Mouse (Mus musculus): ENCODE measurements at regions not wholly inside any gene's neighbourhood (a gene's known extent, or its start where the extent isn't known, plus 50 kb on each side); places are given as distances from the start of the nearest gene placed in this dataset.

GRCm38 (mm10) chr12:112404338-112404737 lies 84.9 kb upstream of the A530016L24Rik start:
- no peaks in the 10 kb centered on the region for H3K4me1 ChIP-seq (ENCODE audit: control insufficient read depth, insufficient read depth, low read length)
- no peak for DNase-seq (ENCODE audit: low spot score, missing footprints)
- no peak for ATAC-seq (ENCODE audit: low FRiP score)
- H3K9me3 ChIP-seq (ENCODE audit: control insufficient read depth, low read length), result no peaks in the 10 kb centered on the region
- 0 out of 2 replicates have a peak, but pooled peaks cover 3% of the 10 kb centered on the region for H3K27me3 ChIP-seq (ENCODE audit: control insufficient read depth, insufficient read depth, low read length)
- WGBS, result 85% methylated on average over 12 of the region's 12 CpGs
- H3K9ac ChIP-seq (ENCODE audit: low read length), result no peak overlapping the region
- H3K27ac ChIP-seq (ENCODE audit: low read depth, low read length), result no peak overlapping the region
- no peak overlapping the region for H3K4me2 ChIP-seq
- no peak overlapping the region for H3K4me3 ChIP-seq (ENCODE audit: low read depth, low read length)
- no peaks in the 10 kb centered on the region for H3K36me3 ChIP-seq (ENCODE audit: control insufficient read depth, insufficient read depth, low read length)

GRCm38 (mm10) chr12:112405781-112406213 lies 83.5 kb upstream of the A530016L24Rik start:
- Histone ChIP-seq H3K36me3 (ENCODE audit: control insufficient read depth, insufficient read depth, low read length) (no peaks in the 10 kb centered on the region), H3K27ac (ENCODE audit: low read depth, low read length) (no peak overlapping the region), H3K27me3 (ENCODE audit: control insufficient read depth, insufficient read depth, low read length) (0 out of 2 replicates have a peak, but pooled peaks cover 3% of the 10 kb centered on the region), H3K4me3 (ENCODE audit: low read depth, low read length) (no peak overlapping the region), H3K9me3 (ENCODE audit: control insufficient read depth, low read length) (no peaks in the 10 kb centered on the region), H3K9ac (ENCODE audit: low read length) (no peak overlapping the region), H3K4me2 (no peak overlapping the region), H3K4me1 (ENCODE audit: control insufficient read depth, insufficient read depth, low read length) (no peaks in the 10 kb centered on the region)
- ATAC-seq (ENCODE audit: low FRiP score), result no peak
- 89% methylated on average over 12 of the region's 12 CpGs for WGBS
- DNase-seq (ENCODE audit: low spot score, missing footprints), result no peak

DNA sequence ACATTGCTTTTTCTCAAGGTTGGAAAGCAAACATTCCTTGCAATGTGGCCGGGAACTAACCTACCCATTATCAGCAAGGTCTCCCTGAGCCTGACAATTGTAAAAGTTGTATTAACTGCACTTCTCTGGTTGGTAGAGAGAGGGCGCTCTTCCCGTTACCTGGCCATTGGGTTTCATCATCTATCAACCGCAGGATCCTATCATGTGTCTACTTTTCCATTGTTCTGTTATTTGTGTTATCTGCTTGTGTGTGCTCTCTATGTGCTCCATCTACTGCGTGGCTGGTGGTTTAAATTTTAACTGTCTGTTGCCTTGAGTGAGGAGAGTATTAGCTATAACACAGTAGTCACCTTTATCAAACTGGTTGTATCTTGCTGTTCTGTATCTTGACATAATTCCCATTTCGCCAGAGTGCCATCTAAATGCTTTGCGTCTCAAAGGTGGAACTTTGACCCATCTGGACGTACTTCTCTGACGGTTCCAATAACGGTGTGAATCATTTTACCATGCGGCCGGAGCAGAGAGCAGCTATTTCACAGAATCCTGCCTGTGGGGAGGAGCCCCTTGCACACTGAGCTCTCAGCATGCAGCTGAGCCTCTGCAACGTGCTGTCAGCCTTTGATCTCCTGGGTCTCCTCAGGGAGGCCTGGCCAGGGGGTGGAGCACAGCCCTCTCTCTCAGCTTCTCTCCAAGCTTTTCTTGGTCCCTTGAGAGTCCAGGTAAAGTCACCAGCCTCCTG lies 77.5 kb upstream of the A530016L24Rik start:
- WGBS, result 17% methylated on average over 13 of the region's 13 CpGs
- Histone ChIP-seq H3K9ac (ENCODE audit: low read length) (no peak overlapping the region), H3K9me3 (ENCODE audit: control insufficient read depth, low read length) (no peaks in the 10 kb centered on the region), H3K4me3 (ENCODE audit: low read depth, low read length) (no peak overlapping the region), H3K27ac (ENCODE audit: low read depth, low read length) (peak overlapping the region; percentile 14; the same call in 1 of the 2 replicates), H3K36me3 (ENCODE audit: control insufficient read depth, insufficient read depth, low read length) (no peaks in the 10 kb centered on the region), H3K4me1 (ENCODE audit: control insufficient read depth, insufficient read depth, low read length) (no peaks in the 10 kb centered on the region), H3K27me3 (ENCODE audit: control insufficient read depth, insufficient read depth, low read length) (no peaks in the 10 kb centered on the region), H3K4me2 (peak overlapping the region; percentile 6; the same call in 1 of the 2 replicates)
- DNase-seq (ENCODE audit: low spot score, missing footprints) (peak; percentile 85), ATAC-seq (ENCODE audit: low FRiP score) (0 out of 2 replicates have a peak, but pooled peaks have one; percentile 48)

GRCm38 (mm10) chr12:112412351-112412697 lies 76.9 kb upstream of the A530016L24Rik start:
- no peak for ATAC-seq (ENCODE audit: low FRiP score)
- Histone ChIP-seq H3K4me1 (ENCODE audit: control insufficient read depth, insufficient read depth, low read length) (no peaks in the 10 kb centered on the region), H3K9ac (ENCODE audit: low read length) (no peak overlapping the region), H3K4me3 (ENCODE audit: low read depth, low read length) (no peak overlapping the region), H3K9me3 (ENCODE audit: control insufficient read depth, low read length) (no peaks in the 10 kb centered on the region), H3K4me2 (no peak overlapping the region), H3K27me3 (ENCODE audit: control insufficient read depth, insufficient read depth, low read length) (no peaks in the 10 kb centered on the region), H3K27ac (ENCODE audit: low read depth, low read length) (no peak overlapping the region), H3K36me3 (ENCODE audit: control insufficient read depth, insufficient read depth, low read length) (no peaks in the 10 kb centered on the region)
- no peak for DNase-seq (ENCODE audit: low spot score, missing footprints)
- WGBS, result 43% methylated on average over 2 of the region's 2 CpGs

- no peak for ATAC-seq (ENCODE audit: low FRiP score)
- 83% methylated on average over 18 of the region's 18 CpGs for WGBS
Measured at GRCm38 (mm10) chr12:112415926-112416473, 73.2 kb upstream of the A530016L24Rik start.

DNA sequence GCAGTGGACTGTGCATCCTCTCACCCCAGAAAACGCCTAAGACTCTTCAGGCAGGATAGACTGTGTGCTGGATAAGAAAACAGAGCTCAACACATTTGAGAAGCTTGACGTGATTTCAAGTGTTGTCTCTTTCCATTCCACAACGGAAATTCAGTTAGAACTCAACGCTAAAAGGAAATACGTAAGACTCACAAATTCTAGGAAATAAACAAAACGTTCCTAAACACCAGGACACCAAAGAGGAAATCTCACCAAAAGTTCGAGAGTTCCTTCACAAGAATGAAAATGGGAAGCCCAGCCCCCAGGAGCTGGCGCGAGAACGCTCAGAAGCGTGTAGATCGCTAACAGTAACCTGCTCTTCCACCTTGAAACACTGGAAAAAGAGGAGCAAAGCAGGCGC lies 72.7 kb upstream of the A530016L24Rik start:
- Histone ChIP-seq H3K27ac (ENCODE audit: low read depth, low read length) (no peak overlapping the region), H3K9me3 (ENCODE audit: control insufficient read depth, low read length) (no peaks in the 10 kb centered on the region), H3K4me1 (ENCODE audit: control insufficient read depth, insufficient read depth, low read length) (no peaks in the 10 kb centered on the region), H3K4me2 (no peak overlapping the region), H3K9ac (ENCODE audit: low read length) (no peak overlapping the region), H3K36me3 (ENCODE audit: control insufficient read depth, insufficient read depth, low read length) (no peaks in the 10 kb centered on the region), H3K27me3 (ENCODE audit: control insufficient read depth, insufficient read depth, low read length) (no peaks in the 10 kb centered on the region), H3K4me3 (ENCODE audit: low read depth, low read length) (no peak overlapping the region)
- no peak for ATAC-seq (ENCODE audit: low FRiP score)
- no peak for DNase-seq (ENCODE audit: low spot score, missing footprints)
- 87% methylated on average over 13 of the region's 13 CpGs for WGBS

More at GRCm38 (mm10) chr12:112415926-112416473, 73.2 kb upstream of the A530016L24Rik start:
- H3K36me3 ChIP-seq (ENCODE audit: control insufficient read depth, insufficient read depth, low read length), result no peaks in the 10 kb centered on the region
- H3K4me3 ChIP-seq (ENCODE audit: low read depth, low read length), result no peak overlapping the region
- DNase-seq (ENCODE audit: low spot score, missing footprints), result no peak
- no peak overlapping the region for H3K4me2 ChIP-seq
- no peak overlapping the region for H3K27ac ChIP-seq (ENCODE audit: low read depth, low read length)
- H3K27me3 ChIP-seq (ENCODE audit: control insufficient read depth, insufficient read depth, low read length), result no peaks in the 10 kb centered on the region
- H3K9me3 ChIP-seq (ENCODE audit: control insufficient read depth, low read length), result no peaks in the 10 kb centered on the region
- no peaks in the 10 kb centered on the region for H3K4me1 ChIP-seq (ENCODE audit: control insufficient read depth, insufficient read depth, low read length)
- H3K9ac ChIP-seq (ENCODE audit: low read length), result no peak overlapping the region

- no peak overlapping the region for H3K4me2 ChIP-seq
- H3K4me1 ChIP-seq (ENCODE audit: control insufficient read depth, insufficient read depth, low read length), result no peaks in the 10 kb centered on the region
- DNase-seq (ENCODE audit: low spot score, missing footprints) (no peak), ATAC-seq (ENCODE audit: low FRiP score) (no peak)
- H3K27me3 ChIP-seq (ENCODE audit: control insufficient read depth, insufficient read depth, low read length), result no peaks in the 10 kb centered on the region
- H3K9ac ChIP-seq (ENCODE audit: low read length), result no peak overlapping the region
- H3K36me3 ChIP-seq (ENCODE audit: control insufficient read depth, insufficient read depth, low read length), result no peaks in the 10 kb centered on the region
- no peak overlapping the region for H3K27ac ChIP-seq (ENCODE audit: low read depth, low read length)
- 88% methylated on average over 12 of the region's 12 CpGs for WGBS
- H3K4me3 ChIP-seq (ENCODE audit: low read depth, low read length), result no peak overlapping the region
- no peaks in the 10 kb centered on the region for H3K9me3 ChIP-seq (ENCODE audit: control insufficient read depth, low read length)
Measured at GRCm38 (mm10) chr12:112418636-112419035, 70.6 kb upstream of the A530016L24Rik start.

DNA sequence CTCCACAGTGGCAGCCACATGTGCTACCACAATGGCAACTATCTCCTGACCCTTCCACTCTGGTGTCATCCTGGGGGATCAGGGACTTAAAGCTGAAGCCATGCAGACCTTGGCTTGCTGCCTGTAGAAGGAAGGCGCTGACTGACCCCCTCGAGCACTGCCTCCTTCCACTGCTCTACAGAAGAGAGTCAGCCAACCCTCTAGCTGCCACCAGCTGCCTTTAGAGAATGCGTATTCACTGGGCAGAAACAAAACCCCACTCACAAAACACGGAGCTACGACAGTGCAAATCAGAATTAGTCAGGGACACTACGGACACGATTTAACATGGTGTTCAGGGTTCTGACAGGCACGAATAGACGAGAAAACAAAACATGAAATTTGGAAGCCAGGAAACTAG lies 67.1 kb upstream of the A530016L24Rik start:
- WGBS, result 74% methylated on average over 9 of the region's 9 CpGs
- DNase-seq (ENCODE audit: low spot score, missing footprints), result no peak

GRCm38 (mm10) chr12:112424150-112424549 lies 65.1 kb upstream of the A530016L24Rik start:
- Histone ChIP-seq H3K4me1 (ENCODE audit: control insufficient read depth, insufficient read depth, low read length) (no peaks in the 10 kb centered on the region), H3K4me2 (no peak overlapping the region), H3K9me3 (ENCODE audit: control insufficient read depth, low read length) (no peaks in the 10 kb centered on the region), H3K36me3 (ENCODE audit: control insufficient read depth, insufficient read depth, low read length) (no peaks in the 10 kb centered on the region), H3K27me3 (ENCODE audit: control insufficient read depth, insufficient read depth, low read length) (no peaks in the 10 kb centered on the region), H3K27ac (ENCODE audit: low read depth, low read length) (no peak overlapping the region), H3K9ac (ENCODE audit: low read length) (no peak overlapping the region), H3K4me3 (ENCODE audit: low read depth, low read length) (no peak overlapping the region)
- DNase-seq (ENCODE audit: low spot score, missing footprints), result no peak
- no peak for ATAC-seq (ENCODE audit: low FRiP score)
- whole genome bisulfite sequencing, result 87% methylated on average over 6 of the region's 6 CpGs

More for the DNA sequence above, 67.1 kb upstream of the A530016L24Rik start:
- Histone ChIP-seq H3K27ac (ENCODE audit: low read depth, low read length) (no peak overlapping the region), H3K4me2 (no peak overlapping the region), H3K9me3 (ENCODE audit: control insufficient read depth, low read length) (no peaks in the 10 kb centered on the region), H3K27me3 (ENCODE audit: control insufficient read depth, insufficient read depth, low read length) (no peaks in the 10 kb centered on the region), H3K9ac (ENCODE audit: low read length) (no peak overlapping the region), H3K4me1 (ENCODE audit: control insufficient read depth, insufficient read depth, low read length) (no peaks in the 10 kb centered on the region), H3K36me3 (ENCODE audit: control insufficient read depth, insufficient read depth, low read length) (no peaks in the 10 kb centered on the region), H3K4me3 (ENCODE audit: low read depth, low read length) (no peak overlapping the region)
- no peak for ATAC-seq (ENCODE audit: low FRiP score)
